Comparison of ENCODE assay signal across 8 mouse cellular contexts in the genomic region with DNA sequence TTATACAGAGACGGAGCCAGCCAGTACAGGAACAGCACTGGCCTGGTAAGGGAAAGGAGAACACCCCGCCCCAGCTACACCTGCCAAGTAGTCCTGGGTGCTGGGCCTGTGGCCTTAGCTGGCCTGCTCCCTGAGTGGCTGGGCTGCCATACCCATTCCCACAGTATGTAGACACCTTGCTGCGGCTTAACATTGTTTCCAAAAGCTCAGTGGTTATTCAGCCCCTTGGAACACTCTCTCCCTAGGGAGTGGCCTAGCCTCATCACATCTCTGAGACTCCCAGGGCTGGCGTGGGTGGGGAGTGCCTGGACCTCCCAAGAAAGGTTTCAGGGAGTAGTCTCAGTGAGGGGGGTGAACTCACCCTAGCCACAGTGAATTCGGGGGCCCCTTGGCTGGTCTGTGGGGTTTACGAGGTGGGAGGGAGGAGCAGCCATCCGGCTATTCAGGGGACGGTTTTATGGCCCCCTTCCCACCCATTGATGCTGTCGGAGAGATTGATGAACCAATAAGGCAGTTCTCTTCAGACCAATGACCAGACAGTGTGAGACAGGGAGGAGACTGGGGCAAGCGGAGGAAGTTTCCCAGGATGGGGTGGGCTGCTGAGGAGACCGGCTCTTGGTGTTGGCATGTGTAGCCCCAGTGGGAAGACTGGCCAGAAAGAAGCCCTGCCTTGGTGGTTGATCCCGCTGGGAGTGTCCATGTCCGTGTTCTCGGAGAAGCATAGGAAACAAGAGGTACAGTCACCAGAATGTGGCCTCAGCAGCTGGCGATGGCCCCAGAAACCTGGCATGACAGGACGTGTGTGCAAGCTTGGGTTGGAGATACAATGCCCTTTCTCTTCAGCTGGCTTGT.
DNase-seq lines count a peak whose midpoint lies in the region; ATAC-seq and TF ChIP-seq lines count a peak whose summit lies in the region.

No protein-coding gene starts in this region.

- H3K4me3 ChIP-seq in cortical plate, adult 2 months (ENCODE audit: insufficient read depth, low read length), result no peak overlapping the region
- H3K4me3 ChIP-seq in hindbrain, postnatal 0 days (ENCODE audit: low read length), result no peak overlapping the region
- H3K4me3 ChIP-seq in neural tube, embryonic 14.5 days (ENCODE audit: low read depth, low read length), result no peak overlapping the region

- H3K27ac ChIP-seq in cortical plate, adult 2 months (ENCODE audit: insufficient read depth, low read length), result peak overlapping the region; percentile 43; the same call in 1 of the 2 replicates
- no peak overlapping the region for H3K27ac ChIP-seq in hindbrain, postnatal 0 days
- peak overlapping the region; percentile 62 for H3K27ac ChIP-seq in neural tube, embryonic 14.5 days (ENCODE audit: low read depth, low read length)

- H3K4me1 ChIP-seq in cortical plate, adult 2 months (ENCODE audit: control insufficient read depth, insufficient read depth, low read length), result peaks cover 5% of the 10 kb centered on the region
- H3K4me1 ChIP-seq in hindbrain, postnatal 0 days (ENCODE audit: insufficient read depth, low read length), result no peaks in the 10 kb centered on the region
- peaks cover 20% of the 10 kb centered on the region for H3K4me1 ChIP-seq in neural tube, embryonic 14.5 days (ENCODE audit: control insufficient read depth, insufficient read depth, low read length)

- H3K9me3 ChIP-seq in hindbrain, postnatal 0 days (ENCODE audit: low read length), result no peaks in the 10 kb centered on the region
- H3K9me3 ChIP-seq in neural tube, embryonic 14.5 days (ENCODE audit: control insufficient read depth, low read length), result no peaks in the 10 kb centered on the region

- H3K36me3 ChIP-seq in hindbrain, postnatal 0 days (ENCODE audit: insufficient read depth, low read length), result peaks cover 12% of the 10 kb centered on the region
- H3K36me3 ChIP-seq in neural tube, embryonic 14.5 days (ENCODE audit: control insufficient read depth, insufficient read depth, low read length), result peaks cover 4% of the 10 kb centered on the region; the same call in 1 of the 2 replicates

- no peak for TF ChIP-seq POLR2A in cortical plate, adult 2 months (IDR thresholded peaks at IDR 0.05; ENCODE audit: extremely low read depth, insufficient read depth, low read length)

- TF ChIP-seq CTCF in cortical plate, adult 2 months (IDR thresholded peaks at IDR 0.05; ENCODE audit: extremely low read depth, insufficient read depth, low read length), result no peak
- TF ChIP-seq CTCF in hindbrain, postnatal 0 days (IDR thresholded peaks at IDR 0.05; ENCODE audit: low read depth), result no peak

- H3K27me3 ChIP-seq in hindbrain, postnatal 0 days (ENCODE audit: insufficient read depth, low read length), result no peaks in the 10 kb centered on the region
- H3K27me3 ChIP-seq in neural tube, embryonic 14.5 days (ENCODE audit: control insufficient read depth, insufficient read depth, low read length), result no peaks in the 10 kb centered on the region

- H3K4me2 ChIP-seq in hindbrain, postnatal 0 days (ENCODE audit: low read depth, low read length), result no peak overlapping the region
- H3K4me2 ChIP-seq in neural tube, embryonic 14.5 days (ENCODE audit: low read depth, low read length), result no peak overlapping the region

- peak; percentile 76 for DNase-seq in layer of hippocampus, adult 11-12 months (ENCODE audit: low spot score)
- no peak for DNase-seq in layer of hippocampus, adult 9-10 months (ENCODE audit: low spot score)
- peak; percentile 67 for DNase-seq in adipocyte (ENCODE audit: low spot score)
- no peak for DNase-seq in hindbrain, postnatal 0 days (ENCODE audit: low spot score)
- DNase-seq in ovary, adult 18-20 months (ENCODE audit: low spot score), result no peak

- no peak overlapping the region for H3K9ac ChIP-seq in hindbrain, postnatal 0 days (replicated peaks; ENCODE audit: low read length)
- H3K9ac ChIP-seq in neural tube, embryonic 14.5 days (replicated peaks; ENCODE audit: low read depth, low read length), result no peak overlapping the region

- 46% methylated on average over 16 of the region's 16 CpGs for WGBS in hindbrain, postnatal 0 days
- WGBS in neural tube, embryonic 14.5 days, result 7% methylated on average over 16 of the region's 16 CpGs

- ATAC-seq in hindbrain, postnatal 0 days, result peak; percentile 53; the same call in 1 of the 2 replicates
- peak; percentile 89 for ATAC-seq in neural tube, embryonic 14.5 days (ENCODE audit: low read depth)
- no peak for ATAC-seq in megakaryocyte progenitor cell, adult 5-6 weeks (replicated peaks; ENCODE audit: poor library complexity)

Comparison
In these comparisons a context has a peak if more than half of its experiments do, and no peak if none do; other contexts are left out.
1. DNase-seq: peak in layer of hippocampus, adult 11-12 months (single experiment) and adipocyte (single experiment); none in layer of hippocampus, adult 9-10 months (single experiment), hindbrain, postnatal 0 days (single experiment) and ovary, adult 18-20 months (single experiment).